7 mouse cellular contexts compared by ENCODE assay signal in genomic region chr13:67723848-67724479, GRCm38 (mm10). TPM values are rescaled to one million over a fixed set of nuclear protein-coding genes. Genes with fewer than 3 reads are reported as not detected.
DNase-seq lines count a peak whose midpoint lies in the region; ATAC-seq lines count a peak whose summit lies in the region.

No protein-coding gene starts in this region.

- H3K4me3 ChIP-seq in intestine, embryonic 16.5 days (ENCODE audit: low read length), result peak overlapping the region; percentile 69
- H3K4me3 ChIP-seq in midbrain, embryonic 11.5 days (ENCODE audit: low read depth, low read length), result peak overlapping the region; percentile 70

- intact Hi-C loops in left cerebral cortex, postnatal 36 days (cut with DNase I), result loop anchor here (1.0 to 10.0 kb wide), 3 partner anchors 41 to 111 kb away; partner anchors contain the start of genes Gm10037, Gm49345 and Zfp729a

- no peaks in the 10 kb centered on the region for H3K36me3 ChIP-seq in intestine, embryonic 16.5 days (ENCODE audit: control insufficient read depth, insufficient read depth, low read length)
- H3K36me3 ChIP-seq in midbrain, embryonic 11.5 days (ENCODE audit: control insufficient read depth, insufficient read depth, low read length), result no peaks in the 10 kb centered on the region

- no peaks in the 10 kb centered on the region for H3K27me3 ChIP-seq in intestine, embryonic 16.5 days (replicated peaks; ENCODE audit: control insufficient read depth, insufficient read depth, low read length)
- no peaks in the 10 kb centered on the region for H3K27me3 ChIP-seq in midbrain, embryonic 11.5 days (ENCODE audit: control insufficient read depth, insufficient read depth, low read length)

- H3K27ac ChIP-seq in intestine, embryonic 16.5 days (ENCODE audit: low read length), result peak overlapping the region; percentile 57
- no peak overlapping the region for H3K27ac ChIP-seq in midbrain, embryonic 11.5 days (ENCODE audit: low read depth, low read length)

- peak overlapping the region; percentile 61 for H3K4me2 ChIP-seq in intestine, embryonic 16.5 days (ENCODE audit: low read depth, low read length)
- peak overlapping the region; percentile 59 for H3K4me2 ChIP-seq in midbrain, embryonic 11.5 days

- H3K9ac ChIP-seq in intestine, embryonic 16.5 days (ENCODE audit: low read depth, low read length), result peak overlapping the region; percentile 81
- peak overlapping the region; percentile 81 for H3K9ac ChIP-seq in midbrain, embryonic 11.5 days (ENCODE audit: low read length)

- WGBS in intestine, embryonic 16.5 days, result under 1% methylated on average over 17 of the region's 17 CpGs
- under 1% methylated on average over 17 of the region's 17 CpGs for WGBS in midbrain, embryonic 11.5 days

- H3K9me3 ChIP-seq in intestine, embryonic 16.5 days (ENCODE audit: control insufficient read depth, low read length), result no peaks in the 10 kb centered on the region
- no peaks in the 10 kb centered on the region for H3K9me3 ChIP-seq in midbrain, embryonic 11.5 days (ENCODE audit: control insufficient read depth, low read length)

- peaks cover 4% of the 10 kb centered on the region; the same call in 1 of the 2 replicates for H3K4me1 ChIP-seq in intestine, embryonic 16.5 days (ENCODE audit: control insufficient read depth, insufficient read depth, low read length)
- no peaks in the 10 kb centered on the region; the same call in 1 of the 2 replicates for H3K4me1 ChIP-seq in midbrain, embryonic 11.5 days (ENCODE audit: control insufficient read depth, insufficient read depth, low read length)

- peak; percentile 87 for DNase-seq in adrenal gland, adult 8-10 months
- DNase-seq in embryo, embryonic 9.5 days (ENCODE audit: extremely low spot score), result peak; percentile 88
- peak; percentile 45 to 84 for DNase-seq in gastrocnemius, postnatal 4 days (ENCODE audit: low spot score in 2 of 2)
- peak; percentile 87 to 91 for DNase-seq in left cerebral cortex, postnatal 36 days (ENCODE audit: low spot score in 2 of 2)
- DNase-seq in midbrain, embryonic 11.5 days (ENCODE audit: low spot score, missing footprints), result peak; percentile 98
- peak; percentile 87 for DNase-seq in skeletal muscle tissue, adult 2 months (ENCODE audit: low read depth, low spot score)

- ATAC-seq in intestine, embryonic 16.5 days, result peak; percentile 92
- ATAC-seq in midbrain, embryonic 11.5 days (ENCODE audit: low FRiP score), result peak; percentile 96

RNA-seq across cellular contexts. Expression of gene Zfp65, which starts 5.0 kb away (rescaled TPM):
- 10 to 100 TPM; 12.1 to 14.5 (median 12.7) TPM for total RNA-seq in adrenal gland, adult 8-10 months (2022)
- 1 to 10 TPM; 6.1 to 7.6 TPM for total RNA-seq in gastrocnemius, postnatal 4 days (2021)
- polyA plus RNA-seq in intestine, embryonic 16.5 days (2015; fragmentation: Nextera tagmentation; extraction: Ambion mirVana), result 4.5 and 5.3 TPM in 2 replicates
- total RNA-seq in left cerebral cortex, postnatal 36 days (2021), result 10 to 100 TPM; 10.9 to 14.9 TPM
- 5.7 TPM in 2 replicates for polyA plus RNA-seq in midbrain, embryonic 11.5 days (2014; fragmentation: Nextera tagmentation; extraction: Ambion mirVana)

RNA-seq across cellular contexts. Expression of gene Zfp85, which starts 31.1 kb away (rescaled TPM):
- total RNA-seq in adrenal gland, adult 8-10 months (2022), result 1 to 10 TPM; 3.8 to 7.0 (median 6.4) TPM
- 1 to 10 TPM; 2.8 to 3.6 TPM for total RNA-seq in gastrocnemius, postnatal 4 days (2021)
- polyA plus RNA-seq in intestine, embryonic 16.5 days (2015; fragmentation: Nextera tagmentation; extraction: Ambion mirVana), result 3.1 TPM in 2 replicates
- 1 to 10 TPM; 6.3 to 6.5 TPM for total RNA-seq in left cerebral cortex, postnatal 36 days (2021)
- polyA plus RNA-seq in midbrain, embryonic 11.5 days (2014; fragmentation: Nextera tagmentation; extraction: Ambion mirVana), result 6.4 and 6.7 TPM in 2 replicates

RNA-seq across cellular contexts. Expression of gene Zfp738, which starts 37.1 kb away (rescaled TPM):
- 10 to 100 TPM; 12.6 to 19.6 (median 16.1) TPM for total RNA-seq in adrenal gland, adult 8-10 months (2022)
- 1 to 10 TPM; 6.4 to 7.1 TPM for total RNA-seq in gastrocnemius, postnatal 4 days (2021)
- 7.4 and 9.2 TPM in 2 replicates for polyA plus RNA-seq in intestine, embryonic 16.5 days (2015; fragmentation: Nextera tagmentation; extraction: Ambion mirVana)
- total RNA-seq in left cerebral cortex, postnatal 36 days (2021), result 10 to 100 TPM; 22.0 to 28.2 TPM
- 10.5 and 13.4 TPM in 2 replicates for polyA plus RNA-seq in midbrain, embryonic 11.5 days (2014; fragmentation: Nextera tagmentation; extraction: Ambion mirVana)

RNA-seq across cellular contexts. Expression of gene Zfp493, which starts 55.5 kb away (rescaled TPM):
- total RNA-seq in adrenal gland, adult 8-10 months (2022), result 1 to 10 TPM; 2.3 to 4.2 (median 2.6) TPM
- 1 to 10 TPM in 1 of 2 experiments, under 1 TPM in 1; 0.96 to 1.3 TPM for total RNA-seq in gastrocnemius, postnatal 4 days (2021)
- polyA plus RNA-seq in intestine, embryonic 16.5 days (2015; fragmentation: Nextera tagmentation; extraction: Ambion mirVana), result 2.5 and 2.6 TPM in 2 replicates
- 1 to 10 TPM; 3.1 to 3.7 TPM for total RNA-seq in left cerebral cortex, postnatal 36 days (2021)
- 3.8 and 4.1 TPM in 2 replicates for polyA plus RNA-seq in midbrain, embryonic 11.5 days (2014; fragmentation: Nextera tagmentation; extraction: Ambion mirVana)
